Mouse (Mus musculus): ENCODE results near the gene Rcor1. TPM values are rescaled to one million over a fixed set of nuclear protein-coding genes. Genes with fewer than 3 reads are reported as not detected.

The Rcor1 gene
- total RNA-seq, 1 experiment: 13.0 TPM

DNA sequence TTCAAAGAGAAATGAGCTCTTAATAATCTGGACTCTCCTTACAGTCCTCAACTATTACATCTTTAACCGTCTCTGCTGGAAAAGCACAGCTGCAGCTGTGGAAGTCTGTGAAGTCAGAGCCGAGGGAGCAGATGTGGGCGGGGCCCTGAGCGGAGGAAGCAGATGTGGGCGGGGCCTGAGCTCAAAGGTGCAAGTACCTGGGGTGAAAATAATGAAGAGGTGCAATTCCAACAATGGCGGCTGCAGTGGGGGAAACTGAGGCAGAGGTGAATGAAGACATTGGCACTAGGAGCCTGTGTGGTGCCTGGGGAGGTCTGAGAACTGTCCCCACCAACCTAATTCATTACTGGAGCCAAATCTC, 111.1 kb downstream of the Rcor1 start:
- TF ChIP-seq CHD2 (IDR thresholded peaks at IDR 0.05; ENCODE audit: low read depth, low read length) (no peak), MAFK (IDR thresholded peaks at IDR 0.05; ENCODE audit: insufficient read depth, low read depth, low read length) (no peak), HCFC1 (IDR thresholded peaks at IDR 0.05; ENCODE audit: borderline replicate concordance, insufficient read depth, low read length) (no peak), ZC3H11A (IDR thresholded peaks at IDR 0.05; ENCODE audit: borderline replicate concordance, low read depth, low read length) (no peak), ZNF384 (IDR thresholded peaks at IDR 0.05; ENCODE audit: low read depth, low read length) (no peak)
- H3K4me1 ChIP-seq (ENCODE audit: control insufficient read depth in 2 of 2, insufficient read depth in 2 of 2, low read length in 2 of 2, poor library complexity in 1 of 2): peaks cover 0 to 11% of the 10 kb centered on the region in 2 experiments; a peak in 1 of 4 replicates
- DNase-seq (ENCODE audit: low read depth, low spot score): no peak
- H3K4me3 ChIP-seq (ENCODE audit: insufficient read depth in 1 of 2, low read depth in 1 of 2, low read length in 2 of 2, poor library complexity in 1 of 2, severe bottlenecking in 1 of 2): no peak overlapping the region
- H3K9ac ChIP-seq (ENCODE audit: insufficient read depth, low read depth, low read length, poor library complexity, severe bottlenecking): no peak overlapping the region
- H3K27ac ChIP-seq (ENCODE audit: insufficient read depth, low read depth, low read length, poor library complexity, severe bottlenecking): no peak overlapping the region
- in situ Hi-C loops (cut with MboI; ENCODE audit: low sequenced_read_pairs in 2 of 2, unreplicated experiment in 2 of 2): no loop called here
- no peaks in the 10 kb centered on the region for H3K9me3 ChIP-seq (ENCODE audit: control insufficient read depth, insufficient read depth, low read depth, low read length)
- no peaks in the 10 kb centered on the region for H3K36me3 ChIP-seq (ENCODE audit: control insufficient read depth, insufficient read depth, low read length, poor library complexity, severe bottlenecking)

GRCm38 (mm10) chr12:111151422-111152156, 112.4 kb downstream of the Rcor1 start:
- H3K4me1 ChIP-seq (ENCODE audit: control insufficient read depth in 2 of 2, insufficient read depth in 2 of 2, low read length in 2 of 2, poor library complexity in 1 of 2): peaks cover 0 to 3% of the 10 kb centered on the region in 2 experiments; a peak in 1 of 4 replicates
- no peaks in the 10 kb centered on the region for H3K36me3 ChIP-seq (ENCODE audit: control insufficient read depth, insufficient read depth, low read length, poor library complexity, severe bottlenecking)
- H3K27ac ChIP-seq (ENCODE audit: insufficient read depth, low read depth, low read length, poor library complexity, severe bottlenecking): no peak overlapping the region
- H3K9me3 ChIP-seq (ENCODE audit: control insufficient read depth, insufficient read depth, low read depth, low read length): no peaks in the 10 kb centered on the region
- no peak for DNase-seq (ENCODE audit: low read depth, low spot score)
- no peak for TF ChIP-seq HCFC1 (IDR thresholded peaks at IDR 0.05; ENCODE audit: borderline replicate concordance, insufficient read depth, low read length)
- TF ChIP-seq ZNF384 (IDR thresholded peaks at IDR 0.05; ENCODE audit: low read depth, low read length): no peak
- no peak for TF ChIP-seq ZC3H11A (IDR thresholded peaks at IDR 0.05; ENCODE audit: borderline replicate concordance, low read depth, low read length)
- TF ChIP-seq MAFK (IDR thresholded peaks at IDR 0.05; ENCODE audit: insufficient read depth, low read depth, low read length): no peak
- no peak for TF ChIP-seq CHD2 (IDR thresholded peaks at IDR 0.05; ENCODE audit: low read depth, low read length)
- in situ Hi-C loops (cut with MboI; ENCODE audit: low sequenced_read_pairs in 2 of 2, unreplicated experiment in 2 of 2): no loop called here
- H3K9ac ChIP-seq (ENCODE audit: insufficient read depth, low read depth, low read length, poor library complexity, severe bottlenecking): no peak overlapping the region
- H3K4me3 ChIP-seq (ENCODE audit: insufficient read depth in 1 of 2, low read depth in 1 of 2, low read length in 2 of 2, poor library complexity in 1 of 2, severe bottlenecking in 1 of 2): no peak overlapping the region

DNA sequence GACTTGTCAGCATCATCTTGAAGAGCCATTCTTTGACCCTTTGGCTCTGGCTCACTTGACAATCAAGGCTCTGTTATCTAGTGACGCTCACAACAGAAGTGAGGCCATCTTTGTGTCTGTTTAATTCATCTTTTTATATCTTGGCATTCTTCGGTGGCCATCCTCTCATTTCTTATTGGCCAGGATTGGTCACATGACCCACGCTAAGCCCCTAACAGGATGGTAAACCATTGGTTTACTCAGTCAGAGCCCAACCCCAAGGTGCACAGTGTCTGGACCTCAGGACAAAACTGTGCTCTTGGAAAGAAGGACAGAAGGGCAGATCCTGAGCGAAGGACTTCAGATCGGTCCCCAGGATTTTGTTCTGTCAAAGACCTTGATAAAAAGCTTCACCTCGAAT, 113.4 kb downstream of the Rcor1 start:
- in situ Hi-C loops (cut with MboI; ENCODE audit: low sequenced_read_pairs in 2 of 2, unreplicated experiment in 2 of 2): no loop called here
- H3K9ac ChIP-seq (ENCODE audit: insufficient read depth, low read depth, low read length, poor library complexity, severe bottlenecking): no peak overlapping the region

DNA sequence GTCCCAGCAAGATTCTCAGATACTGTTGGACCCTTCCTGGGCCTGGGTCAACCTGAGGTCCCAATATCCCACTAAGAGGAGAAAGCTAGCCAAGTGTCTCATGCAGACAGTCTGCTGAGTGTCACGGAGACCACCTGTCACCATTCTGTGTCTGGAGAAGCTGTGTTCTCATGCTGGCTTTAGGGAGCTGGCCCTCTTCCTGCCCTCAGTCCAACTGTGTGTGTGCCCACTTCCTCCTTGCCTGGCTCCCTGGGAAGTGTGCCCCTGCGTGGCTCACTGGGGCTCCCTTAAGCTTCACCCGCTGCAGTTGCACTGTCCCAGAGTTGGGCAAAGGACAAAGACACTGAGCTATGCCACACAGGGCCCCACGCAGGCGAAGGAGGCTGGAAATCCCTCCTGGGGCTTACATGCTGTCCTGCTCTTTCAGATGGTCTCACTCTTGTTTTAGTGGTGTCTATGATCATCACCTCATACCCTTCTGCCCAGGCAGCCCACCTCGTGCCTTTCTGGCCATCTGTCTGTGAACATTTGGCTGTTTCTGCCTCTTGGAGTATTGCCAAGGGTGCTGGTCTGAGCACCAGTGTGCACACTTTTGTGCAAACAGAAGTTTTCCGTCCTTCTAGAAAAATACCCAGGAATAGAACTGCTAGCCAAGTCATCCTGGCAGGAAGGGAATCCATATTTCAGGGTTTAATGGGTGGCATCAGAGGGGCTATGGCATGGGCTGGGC, 114.0 kb downstream of the Rcor1 start:
- H3K36me3 ChIP-seq (ENCODE audit: control insufficient read depth, insufficient read depth, low read length, poor library complexity, severe bottlenecking): no peaks in the 10 kb centered on the region
- H3K4me3 ChIP-seq (ENCODE audit: insufficient read depth in 1 of 2, low read depth in 1 of 2, low read length in 2 of 2, poor library complexity in 1 of 2, severe bottlenecking in 1 of 2): no peak overlapping the region
- TF ChIP-seq CHD2 (IDR thresholded peaks at IDR 0.05; ENCODE audit: low read depth, low read length): no peak
- no peak for TF ChIP-seq HCFC1 (IDR thresholded peaks at IDR 0.05; ENCODE audit: borderline replicate concordance, insufficient read depth, low read length)
- no peak for TF ChIP-seq ZNF384 (IDR thresholded peaks at IDR 0.05; ENCODE audit: low read depth, low read length)
- no peak for TF ChIP-seq MAFK (IDR thresholded peaks at IDR 0.05; ENCODE audit: insufficient read depth, low read depth, low read length)
- no peak for TF ChIP-seq ZC3H11A (IDR thresholded peaks at IDR 0.05; ENCODE audit: borderline replicate concordance, low read depth, low read length)
- DNase-seq (ENCODE audit: low read depth, low spot score): no peak
- H3K27ac ChIP-seq (ENCODE audit: insufficient read depth, low read depth, low read length, poor library complexity, severe bottlenecking): no peak overlapping the region
- H3K4me1 ChIP-seq (ENCODE audit: control insufficient read depth in 2 of 2, insufficient read depth in 2 of 2, low read length in 2 of 2, poor library complexity in 1 of 2): peaks cover 0 to 3% of the 10 kb centered on the region in 2 experiments; a peak in 1 of 4 replicates
- in situ Hi-C loops (cut with MboI; ENCODE audit: low sequenced_read_pairs in 2 of 2, unreplicated experiment in 2 of 2): no loop called here
- H3K9ac ChIP-seq (ENCODE audit: insufficient read depth, low read depth, low read length, poor library complexity, severe bottlenecking): no peak overlapping the region
- H3K9me3 ChIP-seq (ENCODE audit: control insufficient read depth, insufficient read depth, low read depth, low read length): no peaks in the 10 kb centered on the region

More for the DNA sequence above, 113.4 kb downstream of the Rcor1 start:
- TF ChIP-seq MAFK (IDR thresholded peaks at IDR 0.05; ENCODE audit: insufficient read depth, low read depth, low read length): no peak
- TF ChIP-seq HCFC1 (IDR thresholded peaks at IDR 0.05; ENCODE audit: borderline replicate concordance, insufficient read depth, low read length): no peak
- TF ChIP-seq ZNF384 (IDR thresholded peaks at IDR 0.05; ENCODE audit: low read depth, low read length): no peak
- TF ChIP-seq CHD2 (IDR thresholded peaks at IDR 0.05; ENCODE audit: low read depth, low read length): no peak
- TF ChIP-seq ZC3H11A (IDR thresholded peaks at IDR 0.05; ENCODE audit: borderline replicate concordance, low read depth, low read length): no peak
- no peaks in the 10 kb centered on the region for H3K36me3 ChIP-seq (ENCODE audit: control insufficient read depth, insufficient read depth, low read length, poor library complexity, severe bottlenecking)
- peaks cover 0 to 3% of the 10 kb centered on the region in 2 experiments; a peak in 1 of 4 replicates for H3K4me1 ChIP-seq (ENCODE audit: control insufficient read depth in 2 of 2, insufficient read depth in 2 of 2, low read length in 2 of 2, poor library complexity in 1 of 2)
- no peaks in the 10 kb centered on the region for H3K9me3 ChIP-seq (ENCODE audit: control insufficient read depth, insufficient read depth, low read depth, low read length)
- H3K4me3 ChIP-seq (ENCODE audit: insufficient read depth in 1 of 2, low read depth in 1 of 2, low read length in 2 of 2, poor library complexity in 1 of 2, severe bottlenecking in 1 of 2): no peak overlapping the region
- H3K27ac ChIP-seq (ENCODE audit: insufficient read depth, low read depth, low read length, poor library complexity, severe bottlenecking): no peak overlapping the region
- no peak for DNase-seq (ENCODE audit: low read depth, low spot score)

Measured in ES-E14 (cell line).